Mouse (Mus musculus) frontal cortex, adult (tissue): ENCODE data around the gene Rhpn2.
A peak's percentile ranks its signal among the peaks of the same experiment; 100 is the strongest.

Source experiments
- ATAC-seq: cut with Nextera tagmentation; 2 replicates; pipeline ENCODE4 v1.9.2; 2017; ENCODE audit warnings: mild to moderate bottlenecking, moderate library complexity, mixed read lengths; ENCODE audit not compliant: low TSS enrichment

Gene Rhpn2

GRCm38 (mm10) chr7:35388694-35389093 lies 54.7 kb downstream of the Rhpn2 start:
- ATAC-seq: no peak

- ATAC-seq: no peak
Observed at GRCm38 (mm10) chr7:35392935-35393334, 59.0 kb downstream of the Rhpn2 start.

DNA sequence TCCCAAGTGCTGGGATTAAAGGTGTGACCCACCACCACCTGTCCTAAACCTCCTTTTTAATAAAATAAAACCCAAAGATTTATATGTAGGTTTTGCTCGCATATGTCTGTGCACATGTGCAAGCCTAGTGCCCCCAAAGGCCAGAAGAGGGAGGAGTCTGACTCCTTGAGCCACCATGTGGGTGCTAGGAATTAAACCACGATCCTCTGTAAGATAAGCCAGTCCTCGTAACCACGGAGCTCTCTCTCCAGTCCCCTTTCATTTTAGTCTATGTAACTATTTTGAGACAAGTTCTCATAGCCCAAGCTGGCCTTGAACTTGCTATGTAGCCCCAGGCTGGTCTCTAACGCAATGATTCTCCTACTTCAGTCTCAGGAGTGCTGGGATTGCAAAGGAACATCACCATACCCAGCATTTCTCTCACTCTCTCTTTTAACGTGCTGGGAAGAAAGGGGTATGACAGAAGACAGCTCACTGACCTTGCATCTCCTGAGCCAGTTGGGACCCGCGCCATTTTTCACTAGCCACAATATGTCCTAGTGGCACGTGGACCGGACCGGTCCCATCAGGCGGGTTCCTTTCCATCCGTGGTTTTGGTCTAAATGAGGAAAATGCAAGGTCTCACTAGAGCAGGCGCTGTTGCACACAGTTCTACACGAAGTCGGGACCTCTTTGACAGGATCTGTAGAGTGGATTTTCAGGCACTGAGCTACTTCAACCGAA lies 61.9 kb downstream of the Rhpn2 start:
- ATAC-seq: no peak

GRCm38 (mm10) chr7:35396542-35397168 lies 62.7 kb downstream of the Rhpn2 start, which contains the start of the genes Faap24 and Cep89:
Gene Faap24 (minus strand): TSS chr7:35396836.
Gene Cep89 (plus strand): TSS chr7:35397035.
- ATAC-seq: peak; percentile 99

DNA sequence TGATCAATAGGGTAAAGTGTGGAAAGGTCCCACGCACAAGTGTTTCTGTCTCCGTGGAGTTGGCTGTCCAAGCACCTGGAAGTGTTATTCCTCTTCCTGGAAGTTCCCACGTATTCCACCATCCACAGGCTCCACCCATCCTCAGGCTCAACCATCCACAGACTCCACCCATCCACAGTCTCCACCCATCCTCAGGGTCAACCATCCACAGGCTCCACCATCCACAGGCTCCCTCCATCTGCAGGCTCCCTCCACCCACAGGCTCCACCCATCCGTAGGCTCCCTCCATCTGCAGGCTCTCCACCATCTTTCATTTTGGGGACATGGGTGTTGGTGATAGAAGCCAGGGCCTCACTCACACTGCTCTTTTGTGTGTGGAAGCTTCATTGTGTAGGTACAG lies 67.2 kb downstream of the Rhpn2 start:
- no peak for ATAC-seq

- ATAC-seq: no peak
Observed at GRCm38 (mm10) chr7:35415226-35415625, 81.3 kb downstream of the Rhpn2 start.

- no peak for ATAC-seq
Observed at GRCm38 (mm10) chr7:35415801-35416653, 82.1 kb downstream of the Rhpn2 start.

DNA sequence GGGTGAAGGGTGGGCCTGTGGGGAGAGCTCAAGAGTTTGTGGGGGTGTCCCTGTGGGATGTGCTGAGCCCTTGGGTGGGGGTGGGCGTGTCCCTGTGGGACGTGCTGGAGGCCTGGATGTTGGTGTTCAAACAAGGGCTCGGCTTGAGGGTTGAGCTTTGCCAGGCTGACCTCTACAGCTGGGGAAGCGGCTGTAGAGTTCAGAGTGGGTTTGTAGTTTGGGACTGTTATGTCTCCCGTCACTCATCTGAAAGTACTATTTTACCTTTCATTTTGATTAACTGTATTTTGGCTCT lies 82.6 kb downstream of the Rhpn2 start:
- no peak for ATAC-seq

DNA sequence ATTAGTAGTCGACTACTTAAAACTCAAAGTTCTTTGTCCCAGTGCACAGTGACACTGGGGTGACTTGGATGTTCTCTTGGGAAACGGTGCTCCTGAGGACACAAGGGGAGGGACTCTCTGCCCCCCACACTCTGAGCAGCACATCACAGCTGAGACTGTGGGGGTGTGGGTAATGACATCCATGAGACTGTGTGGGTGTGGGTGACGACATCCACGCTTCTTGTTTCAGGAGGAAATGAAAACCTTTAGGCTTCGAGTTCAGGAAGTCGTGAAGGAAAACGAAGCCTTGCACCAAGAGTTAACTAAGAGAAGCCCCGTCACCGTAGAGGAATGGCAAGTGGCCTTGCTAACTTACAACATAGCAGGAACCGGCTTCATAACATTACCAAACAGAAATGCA lies 89.1 kb downstream of the Rhpn2 start:
- ATAC-seq: no peak

DNA sequence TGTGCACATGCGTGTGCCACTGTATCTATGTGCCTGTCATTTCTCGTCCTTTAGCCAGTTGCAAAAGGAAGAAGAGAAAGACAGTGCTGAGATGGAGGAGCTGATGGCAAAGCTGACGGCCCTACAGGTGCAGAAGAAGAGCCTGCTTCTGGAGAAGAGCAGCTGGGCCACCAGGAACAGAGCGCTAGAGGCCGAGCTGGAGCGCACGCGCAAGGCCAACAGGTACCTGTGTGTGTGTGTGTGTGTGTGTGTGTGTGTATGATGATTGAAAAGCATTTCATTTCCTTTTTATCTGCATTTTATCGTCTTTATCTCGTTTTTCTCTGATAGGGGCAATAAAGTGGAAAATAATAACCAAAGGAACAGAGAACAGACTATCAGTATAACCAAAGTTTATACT lies 94.2 kb downstream of the Rhpn2 start:
- no peak for ATAC-seq

GRCm38 (mm10) chr7:35435266-35435665 lies 101.3 kb downstream of the Rhpn2 start:
- no peak for ATAC-seq
